Mouse (Mus musculus) left cerebral cortex, postnatal 10 days (tissue): ENCODE data around the gene Hephl1. TPM values are rescaled to one million over a fixed set of nuclear protein-coding genes. Genes with fewer than 3 reads are reported as not detected.

ENCODE experiments used
- DNase-seq, 2 experiments: peaks; one replicate each; pipeline ENCODE4 v3.0.0; 2021 to 2022; ENCODE audit warnings: low spot score in 2 of 2, mixed read lengths in 1 of 2; ENCODE audit errors: extremely low spot score in 1 of 2
- intact Hi-C: fragments of 180-260 bp; cut with DNase I; formaldehyde crosslinking; loops from one replicate; pipeline ENCODE4 v1.15.1; 2025
- total RNA-seq, 2 experiments: library from RNA; stranded (reverse); gene quantifications; 2 replicates each; pipeline ENCODE4 v1.2.3; 2021

Hephl1 gene
- total RNA-seq, 2 experiments from 2014 or later, result not detected

GRCm38 (mm10) chr9:15029025-15029727 is 82.7 kb downstream of the Hephl1 start:
- intact Hi-C loops, result no loop called here
- peak in 1 of 2 experiments; percentile 58 for DNase-seq

GRCm38 (mm10) chr9:15027725-15028124 is 84.2 kb downstream of the Hephl1 start:
- no peak for DNase-seq
- intact Hi-C loops, result no loop called here

DNA sequence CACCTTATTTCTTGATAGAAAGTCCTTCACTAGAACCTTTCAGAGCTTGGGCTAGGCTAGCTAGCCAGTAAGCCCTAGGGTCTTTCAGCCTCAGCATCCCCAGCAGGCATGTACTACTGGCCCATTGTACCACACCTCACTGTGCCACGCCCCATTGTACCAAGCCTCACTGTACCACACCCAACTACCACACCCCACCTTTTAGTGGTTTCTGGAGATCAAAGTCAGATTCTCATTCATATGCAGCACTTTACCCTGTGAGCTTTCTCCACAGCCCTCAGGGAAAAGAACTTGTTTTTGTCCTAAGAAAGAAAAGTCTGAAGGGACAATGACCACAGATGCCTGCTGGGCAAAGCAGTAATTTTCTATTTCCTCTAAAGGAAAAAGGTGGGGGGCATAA is 88.9 kb downstream of the Hephl1 start:
- DNase-seq, result no peak
- intact Hi-C loops, result no loop called here

- intact Hi-C loops, result no loop called here
- DNase-seq, result peak in 1 of 2 experiments; percentile 23
Measured at GRCm38 (mm10) chr9:15021156-15021555, 90.8 kb downstream of the Hephl1 start.

- DNase-seq, result no peak
- intact Hi-C loops, result no loop called here
Measured at GRCm38 (mm10) chr9:15020561-15021080, 91.3 kb downstream of the Hephl1 start.

- no peak for DNase-seq
- intact Hi-C loops, result loop anchor here (5.0 kb wide), 1 partner anchor 151 kb away; no protein-coding TSS in a partner anchor
Measured at GRCm38 (mm10) chr9:15018756-15019131, 93.2 kb downstream of the Hephl1 start.

DNA sequence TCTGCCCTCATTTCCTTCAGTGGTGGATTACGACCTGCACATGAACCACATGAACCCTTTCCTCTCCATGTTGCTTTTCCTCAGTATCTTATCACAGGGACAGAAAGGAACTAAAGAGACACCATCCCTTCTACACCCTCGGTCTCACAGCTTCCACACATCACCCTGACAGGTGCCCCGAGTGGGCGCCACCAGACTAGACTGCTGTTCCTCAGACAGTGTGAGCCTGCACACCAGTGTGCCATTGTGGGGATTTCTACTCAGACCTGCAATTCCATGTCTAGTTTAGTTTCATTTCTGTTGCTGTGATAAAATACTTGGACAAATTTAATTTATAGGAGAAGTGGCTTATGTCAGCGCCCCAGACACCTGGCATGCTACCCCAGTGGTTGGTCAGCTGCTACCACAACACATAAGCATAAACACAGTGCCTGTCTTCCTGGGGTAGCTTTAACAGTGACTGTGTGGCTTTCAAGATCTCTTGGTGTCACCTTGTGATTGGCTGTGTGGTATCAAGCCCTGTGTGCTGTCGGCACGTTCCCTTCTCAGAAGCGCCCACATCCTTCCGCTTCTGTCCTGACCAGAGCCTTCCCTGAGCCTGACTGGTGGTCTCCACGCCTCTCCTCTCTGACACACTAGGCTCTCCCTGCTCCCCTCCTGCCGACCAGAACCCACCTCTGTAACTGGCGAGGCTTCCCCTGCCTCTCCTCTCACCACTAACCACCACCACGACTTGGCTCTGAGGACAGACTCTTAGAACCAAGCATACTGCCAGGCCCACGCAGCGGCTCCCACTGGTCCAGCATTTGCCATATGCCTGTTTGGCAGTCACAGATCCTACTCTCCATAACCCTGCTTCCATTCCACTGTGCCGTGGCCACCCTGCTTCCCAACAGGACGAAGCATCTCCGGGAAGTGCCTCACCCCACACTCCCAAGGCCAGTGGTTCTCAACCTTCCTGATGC is 93.8 kb downstream of the Hephl1 start:
- DNase-seq, result no peak
- intact Hi-C loops, result loop anchor here (5.0 kb wide), 1 partner anchor 151 kb away; no protein-coding TSS in a partner anchor

- peak; percentile 69 to 76 for DNase-seq
- intact Hi-C loops, result loop anchor here (2.0 to 5.0 kb wide), 2 partner anchors 148 to 243 kb away; no protein-coding TSS in a partner anchor
Measured at GRCm38 (mm10) chr9:15015223-15015956, 96.5 kb downstream of the Hephl1 start.

DNA sequence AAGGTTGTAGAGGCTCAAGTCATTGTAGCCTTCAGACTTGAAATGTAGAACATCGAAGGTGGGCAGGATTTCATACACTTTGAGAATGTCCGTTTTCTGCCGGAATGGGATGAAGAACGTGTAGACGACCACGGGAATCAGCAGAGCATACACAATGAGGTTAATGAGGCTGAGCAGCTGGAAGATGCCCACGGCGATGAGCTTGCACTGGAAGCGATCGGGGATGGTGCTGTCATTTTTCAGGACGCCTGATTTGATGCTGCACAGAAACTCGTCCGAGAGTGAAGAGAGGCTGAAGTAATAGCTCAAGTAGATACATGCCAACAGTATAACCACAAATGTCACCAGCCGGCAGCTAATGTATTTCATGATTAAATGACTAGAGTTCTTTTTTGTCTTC is 104.3 kb downstream of the Hephl1 start:
- no peak for DNase-seq

GRCm38 (mm10) chr9:15004298-15004685 is 107.6 kb downstream of the Hephl1 start:
- DNase-seq, result no peak
- intact Hi-C loops, result no loop called here

More for the DNA sequence above, 104.3 kb downstream of the Hephl1 start:
- intact Hi-C loops, result no loop called here

GRCm38 (mm10) chr9:15003676-15004297 is 108.1 kb downstream of the Hephl1 start:
- intact Hi-C loops, result no loop called here
- no peak for DNase-seq

DNA sequence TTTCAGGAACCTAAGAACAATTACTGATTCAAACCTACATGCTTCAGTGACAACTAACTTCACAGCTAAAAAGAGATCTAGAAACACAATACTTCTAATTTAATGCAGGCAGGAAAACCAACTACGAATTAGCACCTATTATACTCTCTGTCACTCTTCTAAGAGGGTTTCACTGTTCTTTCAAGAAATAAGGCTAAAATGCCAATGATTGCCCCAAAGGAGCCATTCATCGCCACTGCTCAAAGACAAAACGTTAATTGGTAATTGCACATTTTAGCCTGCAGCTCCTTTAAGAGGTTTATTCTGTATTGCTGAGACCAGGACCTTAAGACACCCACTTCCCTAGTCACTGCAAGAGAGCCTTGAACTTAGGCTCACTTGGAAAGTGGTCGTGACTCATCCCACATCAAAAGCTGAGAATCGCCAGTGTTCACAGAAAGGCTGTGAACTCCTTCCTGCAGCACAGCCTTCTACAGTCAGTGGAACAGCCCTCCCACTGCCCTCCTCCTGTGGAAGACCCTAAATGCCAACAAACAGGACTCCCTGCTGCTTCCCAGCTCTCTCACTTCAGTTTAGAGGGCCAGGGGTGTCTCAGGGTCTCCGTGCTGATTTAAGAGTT is 108.8 kb downstream of the Hephl1 start:
- no peak for DNase-seq
- intact Hi-C loops, result no loop called here

Other genes starting within 250 kb of the Hephl1 start
- not detected for gene Izumo1r, start 208.2 kb downstream of the Hephl1 start, total RNA-seq
- 10 to 100 TPM; 63.5 to 70.4 TPM for gene Panx1, start 66.6 kb downstream of the Hephl1 start, total RNA-seq
- gene Vstm5, start 126.9 kb upstream of the Hephl1 start, total RNA-seq, result 10 to 100 TPM; 10.1 to 11.0 TPM
- gene Med17, start 167.8 kb upstream of the Hephl1 start, total RNA-seq, result 10 to 100 TPM; 34.5 to 35.1 TPM
- gene Taf1d, start 194.1 kb upstream of the Hephl1 start, total RNA-seq, result 10 to 100 TPM; 38.1 to 43.6 TPM
- gene 4931406C07Rik, start 194.3 kb upstream of the Hephl1 start, total RNA-seq, result 10 to 100 TPM; 26.0 to 27.1 TPM
- 10 to 100 TPM; 27.5 to 30.8 TPM for gene Cep295, start 245.7 kb upstream of the Hephl1 start, total RNA-seq